In genomic region chr19:28646286-28646685, GRCm38 (mm10) we compare ENCODE assay signal across 21 mouse cellular contexts. TPM values are rescaled to one million over a fixed set of nuclear protein-coding genes. Genes with fewer than 3 reads are reported as not detected.
A peak's percentile ranks its signal among the peaks of the same experiment; 100 is the strongest.
DNase-seq lines count a peak whose midpoint lies in the region; ATAC-seq and TF ChIP-seq lines count a peak whose summit lies in the region.
"Had no signal": no experiment of that assay in that cellular context is flagged by ENCODE, and none has a peak within 500 bp of the region (broad histone marks: within the 10 kb centered on the region; RNA-seq: fewer than 3 reads in every experiment).

No protein-coding gene starts in this region.

- peaks cover 22% of the 10 kb centered on the region for H3K4me1 ChIP-seq in kidney, embryonic 16.5 days (ENCODE audit: insufficient read depth, low read length)
- peaks cover 24% of the 10 kb centered on the region for H3K4me1 ChIP-seq in embryonic fibroblast, embryonic 13.5 days (ENCODE audit: control insufficient read depth, insufficient read depth, low read length)
- H3K4me1 ChIP-seq: lung, embryonic 15.5 days; neural tube, embryonic 15.5 days had no signal

- no peaks in the 10 kb centered on the region for H3K27me3 ChIP-seq in kidney, embryonic 16.5 days (ENCODE audit: insufficient read depth, low read length)
- H3K27me3 ChIP-seq: embryonic facial prominence, embryonic 13.5 days; lung, embryonic 15.5 days; neural tube, embryonic 15.5 days had no signal

- peak overlapping the region; percentile 37; the same call in 1 of the 2 replicates for H3K27ac ChIP-seq in kidney, embryonic 16.5 days (ENCODE audit: low read length)
- peak overlapping the region; percentile 67 for H3K27ac ChIP-seq in embryonic fibroblast, embryonic 13.5 days (ENCODE audit: insufficient read depth, low read length)
- H3K27ac ChIP-seq: embryonic facial prominence, embryonic 13.5 days; lung, embryonic 15.5 days; neural tube, embryonic 15.5 days had no signal

- no peaks in the 10 kb centered on the region for H3K36me3 ChIP-seq in kidney, embryonic 16.5 days (ENCODE audit: insufficient read depth, low read length)
- H3K36me3 ChIP-seq: embryonic facial prominence, embryonic 13.5 days; lung, embryonic 15.5 days; neural tube, embryonic 15.5 days had no signal

- H3K9ac ChIP-seq in kidney, embryonic 16.5 days (replicated peaks; ENCODE audit: low read length) = no peak overlapping the region
- H3K9ac ChIP-seq: embryonic facial prominence, embryonic 13.5 days; lung, embryonic 15.5 days; neural tube, embryonic 15.5 days had no signal

- H3K4me2 ChIP-seq in kidney, embryonic 16.5 days (replicated peaks; ENCODE audit: low read depth, low read length) = no peak overlapping the region
- H3K4me2 ChIP-seq: embryonic facial prominence, embryonic 13.5 days; heart, embryonic 11.5 days; liver, embryonic 11.5 days; lung, embryonic 15.5 days; neural tube, embryonic 15.5 days had no signal

- H3K4me3 ChIP-seq in kidney, embryonic 16.5 days (ENCODE audit: low read length) = no peak overlapping the region
- no peak overlapping the region for H3K4me3 ChIP-seq in embryonic fibroblast, embryonic 13.5 days (ENCODE audit: insufficient read depth, low read length)
- H3K4me3 ChIP-seq: embryonic facial prominence, embryonic 13.5 days; lung, embryonic 15.5 days; neural tube, embryonic 15.5 days had no signal

- ATAC-seq in kidney, embryonic 16.5 days (ENCODE audit: low FRiP score, low TSS enrichment) = peak; percentile 86
- ATAC-seq: forebrain, embryonic 16.5 days had no signal

- no peak for TF ChIP-seq CTCF in embryonic fibroblast, embryonic 13.5 days (IDR thresholded peaks at IDR 0.05; ENCODE audit: borderline replicate concordance, insufficient read depth, low read length)

- no peak for TF ChIP-seq POLR2A in embryonic fibroblast, embryonic 13.5 days (IDR thresholded peaks at IDR 0.05; ENCODE audit: low read depth, low read length)

- DNase-seq in kidney, postnatal 36 days = no peak
- peak; percentile 22 for DNase-seq in testis, postnatal 10 days (ENCODE audit: low spot score)
- no peak for DNase-seq in testis, postnatal 14 days (ENCODE audit: low spot score)
- DNase-seq in heart, adult 18-20 months = no peak
- DNase-seq in frontal cortex, adult 2 months (ENCODE audit: extremely low spot score in 1 of 2, low spot score in 1 of 2) = no peak
- DNase-seq: adrenal gland, adult 2 months; cerebellum, adult 2 months; heart, postnatal 10 days; midbrain, embryonic 14.5 days; right cerebral cortex, postnatal 14 days; spleen, adult 18-20 months; thymus, adult 18-20 months; thymus, postnatal 4 days had no signal

- no peaks in the 10 kb centered on the region for H3K9me3 ChIP-seq in kidney, embryonic 16.5 days (ENCODE audit: low read length)
- H3K9me3 ChIP-seq: embryonic facial prominence, embryonic 13.5 days; lung, embryonic 15.5 days; neural tube, embryonic 15.5 days had no signal

- 44% methylated on average over 4 of the region's 4 CpGs for WGBS in kidney, embryonic 16.5 days

RNA-seq across cellular contexts. Expression of gene Glis3, which starts 33.6 kb away (rescaled TPM):
- 9.0 and 10.1 TPM in 2 replicates for polyA plus RNA-seq in kidney, embryonic 16.5 days (2015; fragmentation: Nextera tagmentation; extraction: Ambion mirVana)
- polyA plus RNA-seq in embryonic fibroblast, embryonic 13.5 days (2011; ENCODE audit: insufficient read length, low read depth, missing spikeins) = 26.0 and 31.6 TPM in 2 replicates
- total RNA-seq in heart, adult 18-20 months (2021) = 1 to 10 TPM in 1 of 2 experiments, under 1 TPM in 1; 0.92 to 1.8 TPM
- polyA plus RNA-seq in frontal cortex, adult 2 months (2012; rRNA removed) = 1.5 and 1.9 TPM in 2 replicates
